In the genomic region with DNA sequence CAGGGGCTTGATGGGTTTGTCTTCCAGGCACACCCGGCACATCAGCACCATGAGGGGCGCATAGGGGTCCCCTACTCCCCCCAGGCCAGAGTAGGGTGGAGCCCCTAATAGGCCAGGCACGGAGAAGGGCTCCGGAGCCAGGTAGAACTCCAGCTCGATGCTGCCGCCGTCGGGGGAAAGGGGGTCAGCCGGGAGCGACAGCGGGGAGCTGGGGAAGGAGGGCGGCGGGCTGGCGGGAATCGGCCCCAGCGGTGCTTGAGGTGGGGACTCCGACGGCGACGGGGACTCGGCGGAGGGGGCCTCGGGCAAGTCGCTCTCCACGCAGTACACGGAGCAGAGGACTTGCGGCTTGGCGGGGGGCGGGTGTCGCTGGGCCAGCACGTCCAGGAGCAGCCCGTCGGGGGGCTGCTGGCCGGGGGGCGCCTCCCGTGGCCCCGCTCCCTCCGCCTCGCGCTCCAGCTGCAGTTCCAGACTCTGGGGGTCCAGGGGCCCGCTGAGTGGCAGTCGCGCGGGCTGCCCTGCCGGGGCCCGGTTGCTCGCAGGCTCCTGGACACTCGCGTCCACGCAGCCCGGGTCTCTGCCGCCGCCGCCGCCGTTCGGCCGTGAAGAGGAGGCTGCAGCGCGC, we compare ENCODE assay signal across 8 mouse cellular contexts. TPM values are rescaled to one million over a fixed set of nuclear protein-coding genes. Genes with fewer than 3 reads are reported as not detected.
DNase-seq lines count a peak whose midpoint lies in the region; ATAC-seq and TF ChIP-seq lines count a peak whose summit lies in the region.

No protein-coding gene starts in this region.

- peak overlapping the region; percentile 81 for H3K4me2 ChIP-seq in hindbrain, postnatal 0 days (ENCODE audit: low read depth, low read length)
- H3K4me2 ChIP-seq in liver, embryonic 13.5 days: peak overlapping the region; percentile 66
- H3K4me2 ChIP-seq in neural tube, embryonic 13.5 days: peak overlapping the region; percentile 80

- H3K27me3 ChIP-seq in spleen, adult 2 months (ENCODE audit: control insufficient read depth, insufficient read depth, low read length): peaks cover 10% of the 10 kb centered on the region
- H3K27me3 ChIP-seq in hindbrain, postnatal 0 days (ENCODE audit: insufficient read depth, low read length): no peaks in the 10 kb centered on the region
- peaks cover 38% of the 10 kb centered on the region for H3K27me3 ChIP-seq in liver, embryonic 13.5 days
- H3K27me3 ChIP-seq in neural tube, embryonic 13.5 days: no peaks in the 10 kb centered on the region

- no peaks in the 10 kb centered on the region for H3K9me3 ChIP-seq in hindbrain, postnatal 0 days (ENCODE audit: low read length)
- no peaks in the 10 kb centered on the region for H3K9me3 ChIP-seq in liver, embryonic 13.5 days (replicated peaks)
- no peaks in the 10 kb centered on the region for H3K9me3 ChIP-seq in neural tube, embryonic 13.5 days

- peak overlapping the region; percentile 94 for H3K9ac ChIP-seq in hindbrain, postnatal 0 days (replicated peaks; ENCODE audit: low read length)
- H3K9ac ChIP-seq in liver, embryonic 13.5 days: peak overlapping the region; percentile 70
- peak overlapping the region; percentile 98 for H3K9ac ChIP-seq in neural tube, embryonic 13.5 days

- no peak for DNase-seq in spleen, adult 2 months (ENCODE audit: low read depth in 1 of 2, low spot score in 2 of 2)
- DNase-seq in spleen, adult 18-20 months: no peak
- DNase-seq in cerebellum, adult 8-10 months: peak; percentile 38
- peak; percentile 13 for DNase-seq in gastrocnemius, adult 18-20 months (ENCODE audit: low spot score)
- peak; percentile 37 for DNase-seq in hindbrain, postnatal 0 days (ENCODE audit: low spot score)
- DNase-seq in liver, embryonic 13.5 days: no peak

- peak; percentile 61 for ATAC-seq in hindbrain, postnatal 0 days
- ATAC-seq in liver, embryonic 13.5 days (ENCODE audit: low read depth): 0 out of 2 replicates have a peak, but pooled peaks have one; percentile 26
- ATAC-seq in neural tube, embryonic 13.5 days (ENCODE audit: low read depth): peak; percentile 66
- no peak for ATAC-seq in monocyte, adult 5-6 weeks (replicated peaks; ENCODE audit: insufficient number of reproducible peaks, low FRiP score, low TSS enrichment, poor library complexity, severe bottlenecking)

- no peaks in the 10 kb centered on the region for H3K36me3 ChIP-seq in spleen, adult 2 months (ENCODE audit: control insufficient read depth, insufficient read depth, low read length)
- H3K36me3 ChIP-seq in hindbrain, postnatal 0 days (ENCODE audit: insufficient read depth, low read length): no peaks in the 10 kb centered on the region
- no peaks in the 10 kb centered on the region for H3K36me3 ChIP-seq in liver, embryonic 13.5 days
- no peaks in the 10 kb centered on the region for H3K36me3 ChIP-seq in neural tube, embryonic 13.5 days

- H3K4me1 ChIP-seq in spleen, adult 2 months (ENCODE audit: control insufficient read depth, insufficient read depth, insufficient read length): no peaks in the 10 kb centered on the region
- H3K4me1 ChIP-seq in hindbrain, postnatal 0 days (ENCODE audit: insufficient read depth, low read length): peaks cover 21% of the 10 kb centered on the region
- H3K4me1 ChIP-seq in liver, embryonic 13.5 days (replicated peaks): peaks cover 14% of the 10 kb centered on the region; the same call in 1 of the 2 replicates
- H3K4me1 ChIP-seq in neural tube, embryonic 13.5 days (replicated peaks): peaks cover 33% of the 10 kb centered on the region

- H3K4me3 ChIP-seq in spleen, adult 2 months (ENCODE audit: extremely low read depth, insufficient read depth, insufficient read length): peak overlapping the region; percentile 36
- H3K4me3 ChIP-seq in hindbrain, postnatal 0 days (ENCODE audit: low read length): peak overlapping the region; percentile 89
- peak overlapping the region; percentile 63 for H3K4me3 ChIP-seq in liver, embryonic 13.5 days (replicated peaks)
- H3K4me3 ChIP-seq in neural tube, embryonic 13.5 days: peak overlapping the region; percentile 90

- no peak for TF ChIP-seq POLR2A in spleen, adult 2 months (IDR thresholded peaks at IDR 0.05; ENCODE audit: low read depth, low read length)

- TF ChIP-seq CTCF in spleen, adult 2 months (IDR thresholded peaks at IDR 0.05; ENCODE audit: extremely low read depth, insufficient read depth, insufficient read length, insufficient replicate concordance): no peak
- peak; percentile 10; the same call in 1 of the 2 replicates for TF ChIP-seq CTCF in hindbrain, postnatal 0 days (IDR thresholded peaks at IDR 0.05; ENCODE audit: low read depth)

- no peak overlapping the region for H3K27ac ChIP-seq in spleen, adult 2 months (ENCODE audit: insufficient read depth, low read length)
- H3K27ac ChIP-seq in hindbrain, postnatal 0 days: peak overlapping the region; percentile 86
- H3K27ac ChIP-seq in liver, embryonic 13.5 days: no peak overlapping the region
- peak overlapping the region; percentile 80 for H3K27ac ChIP-seq in neural tube, embryonic 13.5 days (replicated peaks)

- 6% methylated on average over 49 of the region's 60 CpGs for WGBS in spleen, adult 2 months
- 0% methylated on average over 36 of the region's 60 CpGs for WGBS in hindbrain, postnatal 0 days
- 2% methylated on average over 38 of the region's 60 CpGs for WGBS in liver, embryonic 13.5 days (ENCODE audit: insufficient replicate concordance)
- WGBS in neural tube, embryonic 13.5 days: under 1% methylated on average over 55 of the region's 60 CpGs

RNA-seq across cellular contexts. Expression of a gene that starts 0.4 kb away (rescaled TPM):
- 0.19 and 0.22 TPM in 2 replicates for polyA plus RNA-seq in spleen, adult 2 months (2012; rRNA removed)
- 1 to 10 TPM; 7.5 to 8.5 TPM for total RNA-seq in gastrocnemius, adult 18-20 months (2021)
- total RNA-seq in hindbrain, postnatal 0 days (2014; rRNA removed): 10.5 and 11.2 TPM in 2 replicates
- 1.8 TPM in 2 replicates for polyA plus RNA-seq in hindbrain, postnatal 0 days (2015; fragmentation: Nextera tagmentation; extraction: Ambion mirVana)
- 0.15 TPM in 2 replicates for polyA plus RNA-seq in liver, embryonic 13.5 days (2015; fragmentation: Nextera tagmentation; extraction: Ambion mirVana)
- 1.6 and 1.7 TPM in 2 replicates for polyA plus RNA-seq in neural tube, embryonic 13.5 days (2015; fragmentation: Nextera tagmentation; extraction: Ambion mirVana)
- 1.6 to 2.1 TPM (median 1.9 TPM) in 3 replicates for total RNA-seq in monocyte, adult 5-6 weeks (2017)

Comparison
In these comparisons a context has a peak if more than half of its experiments do, and no peak if none do; other contexts are left out.
1. DNase-seq: peak in cerebellum, adult 8-10 months (single experiment), gastrocnemius, adult 18-20 months (single experiment) and hindbrain, postnatal 0 days (single experiment); none in spleen, adult 2 months (0 of 2), spleen, adult 18-20 months (0 of 2) and liver, embryonic 13.5 days (single experiment).
2. H3K27ac ChIP-seq: peak in hindbrain, postnatal 0 days (single experiment) and neural tube, embryonic 13.5 days (single experiment); none in spleen, adult 2 months (single experiment) and liver, embryonic 13.5 days (single experiment).
3. H3K4me3 ChIP-seq: peak in every context shown above with its lines; median percentile 90 in neural tube, embryonic 13.5 days; 89 in hindbrain, postnatal 0 days; 63 in liver, embryonic 13.5 days; 36 in spleen, adult 2 months.
4. Peak in every context shown above with its lines, with median percentiles within 50 percentile points of each other: H3K4me2 ChIP-seq and H3K9ac ChIP-seq.